Comparison of ENCODE assay signal across 11 mouse cellular contexts in genomic region chr7:82923220-82924071, GRCm38 (mm10). TPM values are rescaled to one million over a fixed set of nuclear protein-coding genes. Genes with fewer than 3 reads are reported as not detected.
DNase-seq lines count a peak whose midpoint lies in the region; ATAC-seq and TF ChIP-seq lines count a peak whose summit lies in the region.
"Had no signal": no experiment of that assay in that cellular context is flagged by ENCODE, and none has a peak within 500 bp of the region (broad histone marks: within the 10 kb centered on the region; RNA-seq: fewer than 3 reads in every experiment).

No protein-coding gene starts in this region.

- 29% methylated on average over 11 of the region's 11 CpGs for WGBS in embryonic facial prominence, embryonic 12.5 days

- 0 out of 2 replicates have a peak overlapping the region, but pooled peaks have one; percentile 7 for H3K4me2 ChIP-seq in embryonic facial prominence, embryonic 12.5 days (replicated peaks)
- H3K4me2 ChIP-seq in myocyte (ENCODE audit: low read depth) = no peak overlapping the region

- DNase-seq in kidney, postnatal 10 days = peak; percentile 18
- DNase-seq in kidney, adult 11 months = no peak
- peak; percentile 83 to 92 for DNase-seq in layer of hippocampus, adult 18-20 months (ENCODE audit: low spot score in 2 of 2)
- no peak for DNase-seq in cerebellum, postnatal 36 days
- DNase-seq in cerebellum, adult 9-10 months = no peak

- H3K27ac ChIP-seq in embryonic facial prominence, embryonic 12.5 days = peak overlapping the region; percentile 76
- H3K27ac ChIP-seq: liver, embryonic 14.5 days had no signal

- no peaks in the 10 kb centered on the region for H3K9me3 ChIP-seq in embryonic facial prominence, embryonic 12.5 days
- H3K9me3 ChIP-seq: G1E had no signal

- H3K27me3 ChIP-seq in embryonic facial prominence, embryonic 12.5 days = no peaks in the 10 kb centered on the region
- H3K27me3 ChIP-seq in myocyte (ENCODE audit: control insufficient read depth, insufficient read depth, insufficient read length) = no peaks in the 10 kb centered on the region

- no peak for TF ChIP-seq POLR2A in myocyte (IDR thresholded peaks at IDR 0.05; ENCODE audit: insufficient read length, low read depth)

- no peaks in the 10 kb centered on the region for H3K79me2 ChIP-seq in myocyte (ENCODE audit: control insufficient read depth, insufficient read depth)

- no peak overlapping the region for H3ac ChIP-seq in myocyte (ENCODE audit: control insufficient read depth, insufficient read length)

- H3K4me1 ChIP-seq in embryonic facial prominence, embryonic 12.5 days = peaks cover 10% of the 10 kb centered on the region

- no peak overlapping the region for H3K4me3 ChIP-seq in embryonic facial prominence, embryonic 12.5 days
- no peak overlapping the region for H3K4me3 ChIP-seq in myocyte
- H3K4me3 ChIP-seq: erythroblast, embryonic 14.5 days had no signal

- no peak for ATAC-seq in embryonic facial prominence, embryonic 12.5 days (ENCODE audit: insufficient number of reproducible peaks, insufficient read depth, low FRiP score, low TSS enrichment)
- no peak for ATAC-seq in granulocyte monocyte progenitor cell, adult 5-6 weeks (replicated peaks; ENCODE audit: poor library complexity, severe bottlenecking)

- no peak overlapping the region for H3K9ac ChIP-seq in embryonic facial prominence, embryonic 12.5 days
- H3K9ac ChIP-seq: liver, embryonic 14.5 days had no signal

- H3K36me3 ChIP-seq in embryonic facial prominence, embryonic 12.5 days = no peaks in the 10 kb centered on the region
- H3K36me3 ChIP-seq in myocyte (ENCODE audit: control insufficient read depth, insufficient read depth) = no peaks in the 10 kb centered on the region
- H3K36me3 ChIP-seq: G1E had no signal

TF ChIP-seq in myocyte, 11 proteins besides CTCF, POLR2A, EP300 and RAD21:
- TF ChIP-seq MAX (IDR thresholded peaks at IDR 0.05; ENCODE audit: low read depth) = no peak
- TF ChIP-seq USF1 (IDR thresholded peaks at IDR 0.05; ENCODE audit: low read depth) = peak; percentile 55

RNA-seq across cellular contexts. Expression of gene Mex3b, which starts 56.3 kb away (rescaled TPM):
- polyA plus RNA-seq in embryonic facial prominence, embryonic 12.5 days (2016; fragmentation: Nextera tagmentation; extraction: Ambion mirVana) = 49.2 and 50.6 TPM in 2 replicates
- 10 to 100 TPM; 21.7 to 22.4 TPM for total RNA-seq in layer of hippocampus, adult 18-20 months (2021)
- polyA plus RNA-seq in myocyte (2012; fragmentation: generic; extraction: Trizol) = 9.9 TPM
- 2.0 and 2.4 TPM in 2 replicates for total RNA-seq in granulocyte monocyte progenitor cell, adult 5-6 weeks (2014; fragmentation: Nextera tagmentation)
- total RNA-seq in granulocyte monocyte progenitor cell, adult 5-6 weeks (2017) = 4.2 TPM in 2 replicates

Comparison
In these comparisons a context has a peak if more than half of its experiments do, and no peak if none do; other contexts are left out.
1. DNase-seq: peak in kidney, postnatal 10 days (single experiment) and layer of hippocampus, adult 18-20 months (2 of 2); none in kidney, adult 11 months (single experiment), cerebellum, postnatal 36 days (0 of 2) and cerebellum, adult 9-10 months (single experiment).
2. RNA of gene Mex3b, which starts 56.3 kb away (total RNA-seq): 21.7 to 22.4 TPM in layer of hippocampus, adult 18-20 months; 2.0 to 4.2 TPM in granulocyte monocyte progenitor cell, adult 5-6 weeks; every median in the first group is over 4 times any median in the second.